Mouse (Mus musculus) cerebellum, adult 8-10 months (tissue): ENCODE data around the gene Ccdc185.

Experiments used
- DNase-seq: peaks from one replicate; pipeline ENCODE4 v3.0.0; 2022

Ccdc185 gene

GRCm38 (mm10) chr1:182735891-182736290 is 13.1 kb downstream of the Ccdc185 start:
- DNase-seq: no peak

GRCm38 (mm10) chr1:182732695-182733094 is 16.3 kb downstream of the Ccdc185 start:
- DNase-seq: no peak

DNA sequence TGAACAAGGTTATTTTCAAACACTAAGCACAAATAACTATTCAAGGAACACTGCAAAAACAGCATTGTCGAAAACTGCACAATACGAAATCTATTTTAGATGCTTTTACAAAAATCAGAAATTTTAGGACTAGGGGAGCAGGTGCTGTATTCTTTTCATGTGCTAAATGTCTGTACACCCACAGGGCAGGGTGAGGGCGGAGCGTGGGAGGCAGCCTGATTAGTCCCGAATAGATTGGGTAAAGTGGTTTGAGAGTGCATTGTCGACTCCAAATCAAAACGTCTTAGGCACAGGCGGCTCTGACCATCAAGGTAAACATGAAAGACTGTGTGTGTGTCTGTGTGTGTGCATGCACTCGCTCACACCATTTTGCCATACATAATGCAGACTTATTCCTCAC is 20.0 kb downstream of the Ccdc185 start:
- DNase-seq: no peak

- DNase-seq: no peak
These were observed 21.4 kb downstream of the Ccdc185 start for GRCm38 (mm10) chr1:182727541-182727940.

GRCm38 (mm10) chr1:182714236-182714935 is 34.6 kb downstream of the Ccdc185 start:
- no peak for DNase-seq

DNA sequence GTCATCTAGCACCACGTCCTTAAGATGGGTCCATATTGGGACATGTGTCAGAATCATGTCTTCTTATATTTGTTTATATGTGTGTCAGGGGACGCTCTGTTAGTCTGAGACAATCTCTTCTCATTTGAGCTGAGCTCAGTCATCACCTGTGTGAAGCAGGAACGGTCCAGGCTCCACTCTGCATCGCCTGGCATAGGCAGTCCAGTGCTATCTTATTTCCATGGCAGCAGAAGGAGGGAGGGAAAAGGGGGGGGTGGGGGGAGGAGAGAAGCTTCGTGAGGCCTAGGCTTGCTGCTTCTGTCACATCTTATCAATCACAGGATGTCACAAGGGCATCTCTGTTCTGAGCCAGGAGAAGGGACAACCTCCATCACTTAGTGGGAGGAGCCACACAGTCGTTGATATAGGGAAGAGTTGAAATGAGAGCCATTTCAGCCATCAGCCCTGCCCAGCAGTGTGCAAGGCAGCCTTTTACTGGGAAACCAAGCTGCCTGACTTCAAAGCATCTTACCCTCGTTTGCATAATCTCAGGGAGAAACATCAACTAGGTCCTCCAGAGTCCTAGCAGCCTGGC is 37.5 kb downstream of the Ccdc185 start:
- no peak for DNase-seq

DNA sequence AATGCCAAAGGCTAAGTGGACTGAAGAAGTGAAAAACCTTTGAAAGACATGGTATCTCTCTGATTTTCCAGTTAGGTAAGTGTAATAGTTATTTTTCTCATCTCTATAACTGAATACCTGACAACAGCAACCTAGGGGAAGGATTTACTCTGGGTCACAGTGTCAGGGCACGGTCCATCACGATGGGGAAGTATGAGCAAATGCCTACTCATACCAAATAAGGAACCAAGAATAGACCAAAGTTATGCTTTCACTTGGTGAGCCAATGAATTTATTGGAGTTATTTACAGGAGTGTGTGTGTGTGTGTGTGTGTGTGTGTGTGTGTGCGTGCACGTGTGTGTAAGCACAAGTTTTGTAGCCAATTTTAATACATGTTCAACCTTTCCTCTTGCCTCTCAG is 41.5 kb downstream of the Ccdc185 start:
- DNase-seq: no peak

- no peak for DNase-seq
These were observed 44.1 kb downstream of the Ccdc185 start for GRCm38 (mm10) chr1:182704882-182705281.

- DNase-seq: no peak
These were observed 49.3 kb downstream of the Ccdc185 start for GRCm38 (mm10) chr1:182699392-182700347.
